Mouse (Mus musculus) limb, embryonic 14.5 days (tissue): ENCODE data around the gene Amigo2. TPM values are rescaled to one million over a fixed set of nuclear protein-coding genes. Genes with fewer than 3 reads are reported as not detected.

Source experiments
- ATAC-seq: fragments of 200-750 bp; cut with Nextera tagmentation; 2 replicates; pipeline ENCODE4 v1.8.0; 2017; ENCODE audit warnings: low read depth, moderate number of reproducible peaks, moderate TSS enrichment; ENCODE audit not compliant: low FRiP score
- DNase-seq: peaks from one replicate; pipeline ENCODE4 v3.0.0-alpha.2; 2015; ENCODE audit warnings: low spot score
- H3K27ac ChIP-seq: fragments of 300-500 bp; sonication (generic); replicated peaks from 2 replicates; pipeline ENCODE4 v1.5.1; 2014; ENCODE audit warnings: low read depth, mild to moderate bottlenecking, low read length, moderate library complexity, mixed read lengths
- H3K27me3 ChIP-seq: fragments of 300-500 bp; sonication (generic); 2 replicates; pipeline ENCODE4 v1.6.1; 2014; ENCODE audit warnings: low read length, mixed read lengths; ENCODE audit not compliant: control insufficient read depth, insufficient read depth
- H3K36me3 ChIP-seq: fragments of 300-500 bp; sonication (generic); 2 replicates; pipeline ENCODE4 v1.6.1; 2014; ENCODE audit warnings: mild to moderate bottlenecking, low read length, moderate library complexity, mixed read lengths; ENCODE audit not compliant: control insufficient read depth, insufficient read depth
- H3K4me1 ChIP-seq: fragments of 300-500 bp; sonication (generic); 2 replicates; pipeline ENCODE4 v1.6.1; 2014; ENCODE audit warnings: antibody characterized with exemption, low read length, mixed read lengths; ENCODE audit not compliant: control insufficient read depth, insufficient read depth
- H3K4me2 ChIP-seq: fragments of 300-500 bp; sonication (generic); replicated peaks from 2 replicates; pipeline ENCODE4 v1.6.1; 2014; ENCODE audit warnings: low read depth, mild to moderate bottlenecking, low read length, moderate library complexity; ENCODE audit not compliant: severe bottlenecking
- H3K4me3 ChIP-seq: fragments of 300-500 bp; sonication (generic); replicated peaks from 2 replicates; pipeline ENCODE4 v1.5.1; 2014; ENCODE audit warnings: low read length
- H3K9ac ChIP-seq: fragments of 300-500 bp; sonication (generic); 2 replicates; pipeline ENCODE4 v1.6.1; 2014; ENCODE audit warnings: mild to moderate bottlenecking, low read depth, low read length, moderate library complexity; ENCODE audit not compliant: severe bottlenecking
- H3K9me3 ChIP-seq: fragments of 300-500 bp; sonication (generic); 2 replicates; pipeline ENCODE4 v1.6.1; 2016; ENCODE audit warnings: low read length; ENCODE audit not compliant: control insufficient read depth
- POLR2A ChIP-seq: fragments of 200-500 bp; IDR thresholded peaks from 2 replicates; pipeline ENCODE4 v1.8.0; 2012; ENCODE audit warnings: inconsistent platforms, mild to moderate bottlenecking, moderate library complexity, borderline replicate concordance; ENCODE audit not compliant: insufficient read depth, insufficient read length; ENCODE audit errors: extremely low read depth
- WGBS: fragments of 180-500 bp; shearing (Covaris S2); extraction: QIAGEN DNeasy Blood & Tissue Kit; methylation state at CpG from one replicate; pipeline ENCODE4 v1.1.7; 2014; 5-methylcytosine and 5-hydroxymethylcytosine counted together
- polyA plus RNA-seq, 2 experiments: library from polyadenylated mRNA; depleted of rRNA in 1 of 2; stranded (reverse) in 1 of 2; unstranded in 1 of 2; fragments of >200 nt; fragmentation: Nextera tagmentation in 1 of 2; extraction: Ambion mirVana in 1 of 2; gene quantifications; 2 replicates each; pipeline versions ENCODE4 v1.2.1 to v1.2.3; 2012 to 2014

The Amigo2 gene
- polyA plus RNA-seq, 2 experiments: 3.9 to 5.6 TPM

DNA sequence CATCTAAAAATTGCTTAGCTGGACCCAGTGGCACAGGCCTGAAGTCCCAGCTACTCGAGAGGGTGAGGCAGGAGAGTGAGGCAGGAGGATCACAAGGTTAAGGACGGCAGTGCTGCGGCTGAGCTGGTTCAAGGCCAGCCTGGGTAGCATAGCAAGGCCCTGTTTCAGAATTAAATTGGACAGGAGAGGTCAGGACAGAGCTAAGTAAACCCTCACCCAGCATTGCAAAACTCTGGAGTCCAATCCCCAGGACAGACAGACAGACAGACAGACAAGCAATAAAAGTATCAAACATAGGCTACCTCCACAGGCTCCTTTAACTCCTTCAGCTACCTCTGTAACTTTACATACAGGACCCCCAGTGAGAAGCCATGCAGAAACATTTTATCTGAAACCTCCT is 42.2 kb downstream of the Amigo2 start:
- no peak for ATAC-seq
- TF ChIP-seq POLR2A: no peak
- no peaks in the 10 kb centered on the region for H3K36me3 ChIP-seq
- no peak overlapping the region for H3K4me2 ChIP-seq
- H3K9me3 ChIP-seq: no peaks in the 10 kb centered on the region
- DNase-seq: no peak
- no peaks in the 10 kb centered on the region for H3K4me1 ChIP-seq
- no peak overlapping the region for H3K9ac ChIP-seq
- WGBS: 81% methylated on average over 3 of the region's 3 CpGs
- H3K27me3 ChIP-seq: no peaks in the 10 kb centered on the region
- no peak overlapping the region for H3K27ac ChIP-seq
- H3K4me3 ChIP-seq: no peak overlapping the region

- Histone ChIP-seq H3K27ac (no peak overlapping the region), H3K27me3 (no peaks in the 10 kb centered on the region), H3K4me1 (no peaks in the 10 kb centered on the region), H3K9ac (no peak overlapping the region), H3K4me2 (no peak overlapping the region), H3K9me3 (no peaks in the 10 kb centered on the region), H3K4me3 (no peak overlapping the region), H3K36me3 (no peaks in the 10 kb centered on the region)
- no peak for ATAC-seq
- no peak for DNase-seq
- 65% methylated on average over 7 of the region's 7 CpGs for WGBS
- no peak for TF ChIP-seq POLR2A
These were observed 50.4 kb downstream of the Amigo2 start for GRCm38 (mm10) chr15:97196644-97197043.

- TF ChIP-seq POLR2A: no peak
- H3K4me3 ChIP-seq: no peak overlapping the region
- no peaks in the 10 kb centered on the region for H3K27me3 ChIP-seq
- DNase-seq (peak; percentile 83), ATAC-seq (no peak)
- H3K9ac ChIP-seq: no peak overlapping the region
- no peaks in the 10 kb centered on the region for H3K9me3 ChIP-seq
- no peak overlapping the region for H3K27ac ChIP-seq
- no peaks in the 10 kb centered on the region for H3K4me1 ChIP-seq
- H3K4me2 ChIP-seq: no peak overlapping the region
- 0% methylated on average over 1 of the region's 1 CpGs for WGBS
- no peaks in the 10 kb centered on the region for H3K36me3 ChIP-seq
These were observed 51.5 kb downstream of the Amigo2 start for GRCm38 (mm10) chr15:97195628-97196027.

Other genes starting within 250 kb of the Amigo2 start
- gene Slc38a4, start 191.3 kb downstream of the Amigo2 start, polyA plus RNA-seq (2012; rRNA removed): 80.0 and 101 TPM in 2 replicates
- gene Slc38a4, start 191.3 kb downstream of the Amigo2 start, polyA plus RNA-seq (2014; fragmentation: Nextera tagmentation; extraction: Ambion mirVana): 111 and 118 TPM in 2 replicates
- gene Pced1b, start 180 bp downstream of the Amigo2 start, polyA plus RNA-seq (2012; rRNA removed): 7.9 and 8.8 TPM in 2 replicates
- 3.8 and 4.4 TPM in 2 replicates for gene Pced1b, start 180 bp downstream of the Amigo2 start, polyA plus RNA-seq (2014; fragmentation: Nextera tagmentation; extraction: Ambion mirVana)